Mouse (Mus musculus): Measurements from ENCODE around the gene Plcb2. TPM values are rescaled to one million over a fixed set of nuclear protein-coding genes. Genes with fewer than 3 reads are reported as not detected.

The Plcb2 gene
- total RNA-seq (2021), result under 1 TPM; 0.11 to 0.43 TPM
- long read RNA-seq, experiment 1, result 0 reads
- long read RNA-seq, experiment 2, result 0 reads

DNA sequence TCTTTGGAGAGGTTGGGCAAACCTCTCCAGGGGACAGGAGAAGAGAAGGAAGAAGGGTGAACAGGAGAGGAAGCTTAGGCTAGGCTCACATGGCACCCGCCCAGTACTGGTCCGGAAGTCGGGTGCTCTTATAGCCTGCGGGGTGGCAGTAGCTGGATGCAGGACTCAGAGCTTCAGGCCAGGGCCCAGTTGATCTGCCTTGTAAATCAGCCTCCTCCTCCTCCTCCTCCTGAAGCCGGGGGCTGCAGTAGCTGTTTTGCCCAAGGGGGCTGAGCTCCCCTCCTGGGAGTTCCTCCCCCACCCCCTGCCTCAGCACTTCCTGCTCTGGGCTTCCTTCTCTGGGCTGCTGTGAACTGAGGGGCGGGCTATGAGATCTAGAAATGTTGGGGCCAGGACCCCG lies at the start of gene Plcb2:
Gene Plcb2, minus strand, starts transcription at position 102 of the 400 bp plus-strand sequence.
- peak within 1 kb of the TSS; percentile 13; the same call in 1 of the 2 replicates for H3K4me3 ChIP-seq
- H3K27ac ChIP-seq, result no peak within 1 kb of the TSS
- intact Hi-C loops (cut with DNase I), result no loop called here
- TF ChIP-seq CTCF (IDR thresholded peaks at IDR 0.05), result no peak
- DNase-seq, result peak; percentile 19

DNA sequence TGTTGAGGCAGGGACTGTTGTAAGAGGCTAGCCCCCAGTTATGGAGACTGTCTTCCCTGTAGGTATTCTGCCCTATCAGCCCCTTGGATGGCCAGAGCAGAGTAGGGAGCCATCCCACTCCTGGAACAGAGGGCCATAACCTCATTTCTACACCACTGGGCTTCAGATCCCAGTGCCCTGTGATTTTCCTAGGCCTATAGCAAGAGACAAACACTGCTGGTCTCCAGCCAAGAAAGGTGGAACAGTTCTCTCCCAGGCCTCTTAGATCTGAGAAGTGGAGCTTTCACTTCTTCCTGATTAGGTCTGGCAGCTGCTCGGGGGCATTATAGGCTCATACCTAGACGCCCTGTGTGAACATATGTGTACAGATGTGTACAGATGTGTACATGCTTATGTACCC lies 48.1 kb upstream of the Plcb2 start:
- no peak overlapping the region for H3K4me3 ChIP-seq
- no peak for DNase-seq
- intact Hi-C loops (cut with DNase I), result no loop called here
- no peak for TF ChIP-seq CTCF (IDR thresholded peaks at IDR 0.05)
- peak overlapping the region; percentile 25; the same call in 1 of the 2 replicates for H3K27ac ChIP-seq

DNA sequence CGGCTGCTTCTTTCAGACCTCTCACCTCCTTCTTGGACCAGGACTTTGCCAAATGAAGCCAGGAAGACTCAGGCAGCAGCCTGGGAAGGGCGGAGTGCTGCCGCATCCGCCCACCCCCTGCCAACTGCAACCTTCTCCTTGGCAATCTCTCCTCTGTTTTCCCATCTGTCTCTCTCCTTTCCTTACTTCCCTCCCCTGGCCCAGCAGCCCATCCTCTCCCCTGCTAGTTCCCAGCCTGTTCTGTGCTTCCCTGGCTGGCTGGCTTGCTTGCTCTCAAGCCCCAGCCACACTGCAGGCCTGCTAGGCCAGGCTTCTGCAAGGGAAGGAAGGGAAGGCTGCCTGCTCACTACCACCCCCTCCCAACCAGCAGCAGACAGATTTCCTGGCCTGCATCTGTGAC lies 47.6 kb upstream of the Plcb2 start:
- Histone ChIP-seq H3K27ac (no peak overlapping the region; the same call in 1 of the 2 replicates), H3K4me3 (no peak overlapping the region)
- DNase-seq, result no peak
- intact Hi-C loops (cut with DNase I), result no loop called here
- TF ChIP-seq CTCF (IDR thresholded peaks at IDR 0.05), result no peak

DNA sequence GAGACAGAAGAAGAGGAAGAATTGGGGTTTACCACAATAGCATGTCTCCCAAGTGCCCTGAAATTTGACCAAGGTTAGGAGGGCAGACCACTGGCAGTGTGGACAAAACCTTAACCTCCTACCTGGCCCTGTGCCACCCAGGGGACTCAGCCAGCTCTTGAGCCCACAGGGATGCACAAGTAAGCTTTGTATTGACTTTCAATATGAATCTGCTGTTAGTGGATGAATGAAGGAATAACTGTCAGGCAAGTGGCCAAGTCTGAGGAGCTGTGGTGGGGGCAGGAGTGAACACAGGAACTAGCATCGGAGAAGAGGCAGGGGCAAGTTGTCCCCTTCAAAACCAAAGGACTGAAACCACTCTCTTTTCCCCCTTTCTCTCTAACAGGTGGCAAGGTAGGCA lies 47.2 kb upstream of the Plcb2 start:
- intact Hi-C loops (cut with DNase I), result no loop called here
- Histone ChIP-seq H3K27ac (no peak overlapping the region), H3K4me3 (no peak overlapping the region)
- TF ChIP-seq CTCF (IDR thresholded peaks at IDR 0.05), result no peak
- DNase-seq, result no peak

DNA sequence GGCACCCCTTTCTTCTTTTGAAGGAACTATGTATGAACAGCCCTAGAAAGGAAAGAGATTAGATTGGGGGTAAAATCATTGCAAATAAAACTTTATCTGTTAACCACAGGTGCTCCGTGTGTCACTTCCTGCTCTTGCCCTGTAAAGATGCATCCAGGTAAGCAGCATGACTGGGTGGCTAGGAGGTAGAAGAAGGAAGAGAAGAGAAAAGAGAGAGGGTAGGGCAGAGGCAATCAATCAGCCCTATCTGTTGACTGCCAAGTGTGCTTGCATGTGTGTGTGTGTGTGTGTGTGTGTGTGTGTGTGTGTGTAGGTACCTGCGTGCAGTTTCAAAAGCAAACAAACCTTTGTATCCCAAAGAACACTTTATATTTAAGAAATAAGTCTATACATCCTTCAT lies 46.3 kb upstream of the Plcb2 start:
- Histone ChIP-seq H3K27ac (no peak overlapping the region), H3K4me3 (no peak overlapping the region)
- intact Hi-C loops (cut with DNase I), result no loop called here
- TF ChIP-seq CTCF (IDR thresholded peaks at IDR 0.05), result no peak
- no peak for DNase-seq

DNA sequence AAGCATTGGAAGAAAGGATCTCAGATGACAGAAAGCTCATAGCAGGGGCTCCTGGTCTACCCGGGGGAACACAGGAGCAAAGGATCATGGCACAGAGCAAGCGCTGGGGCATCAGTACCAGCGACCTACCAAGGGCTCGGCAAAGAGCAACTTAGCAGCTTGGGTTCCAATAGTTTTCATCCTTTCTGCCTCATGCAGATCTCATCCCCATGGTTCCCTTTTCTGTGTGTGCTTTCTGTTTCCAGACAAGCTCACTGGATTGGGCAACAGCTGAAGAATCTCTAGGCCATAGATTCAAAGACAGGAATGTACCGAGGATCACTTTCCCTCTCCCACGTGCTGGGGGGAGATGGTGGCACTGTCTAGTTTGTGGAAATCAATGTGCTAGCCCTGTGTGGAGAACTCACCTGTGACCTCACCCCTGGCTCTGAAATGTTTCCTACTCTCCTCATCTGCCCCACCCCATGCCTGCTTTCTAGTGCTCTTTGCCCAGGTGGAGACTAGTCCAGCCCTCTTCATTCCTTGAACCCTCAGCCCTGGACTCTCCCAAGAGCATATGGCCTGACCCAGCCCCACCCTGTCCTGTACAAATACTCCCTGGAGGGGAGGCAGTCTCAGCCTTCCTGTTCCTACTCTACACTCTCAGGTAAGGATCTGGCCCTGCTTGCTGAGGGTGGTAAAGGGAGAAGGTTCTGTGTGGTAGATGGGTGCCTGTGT lies 44.1 kb upstream of the Plcb2 start, which contains the start of gene Phgr1:
Gene Phgr1, plus strand, starts transcription at position 612 of the 717 bp plus-strand sequence.
- Histone ChIP-seq H3K4me3 (no peak within 1 kb of the TSS), H3K27ac (no peak within 1 kb of the TSS)
- intact Hi-C loops (cut with DNase I), result no loop called here
- no peak for DNase-seq
- no peak for TF ChIP-seq CTCF (IDR thresholded peaks at IDR 0.05)

DNA sequence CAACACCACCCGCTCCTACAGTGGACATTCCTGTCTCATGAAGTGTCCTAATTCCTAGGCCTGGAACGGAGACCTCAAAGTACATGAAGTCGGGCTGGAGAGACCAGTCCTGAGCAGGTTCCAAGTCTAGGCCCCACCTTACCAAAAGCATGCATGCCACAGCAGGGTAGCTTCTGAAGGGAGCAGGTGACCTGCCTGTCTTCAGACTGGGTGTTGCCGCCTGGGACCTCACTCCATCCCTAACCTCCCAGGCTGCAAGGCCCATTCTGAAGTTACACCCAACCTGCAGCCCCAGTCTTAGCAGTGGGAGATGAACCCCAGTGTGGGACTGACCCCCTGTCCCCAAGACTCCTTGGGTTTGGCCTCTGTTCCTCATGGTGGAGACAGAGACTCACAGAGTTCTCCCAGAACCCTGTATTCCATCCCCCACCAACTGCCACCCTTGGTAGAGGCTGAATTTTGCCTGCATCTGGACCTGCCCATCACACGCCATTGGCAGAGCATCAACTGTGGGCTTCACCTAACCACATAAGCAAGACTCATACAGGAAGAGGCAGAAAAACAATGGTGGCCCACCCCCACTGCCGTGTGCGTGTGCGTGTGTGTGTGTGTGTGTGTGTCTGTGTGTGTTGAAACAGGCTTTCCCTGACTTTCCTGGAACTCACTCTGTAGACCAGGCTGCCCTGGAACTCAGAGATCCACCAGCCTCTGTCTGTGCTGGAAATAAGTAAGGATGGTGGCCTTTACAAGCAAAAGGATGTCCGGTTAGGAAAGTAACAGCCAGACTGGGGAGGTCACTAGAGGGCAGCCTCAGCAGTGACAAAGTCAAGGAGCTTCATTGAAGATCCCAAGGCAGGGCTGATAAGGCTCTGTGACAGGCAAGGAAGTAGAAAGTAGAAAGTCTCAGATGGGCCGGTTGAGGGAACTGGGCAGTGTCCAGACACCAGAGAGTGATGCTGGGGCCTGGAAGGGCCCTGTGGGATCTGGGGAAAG lies 38.1 kb upstream of the Plcb2 start:
- DNase-seq, result no peak
- peak; percentile 11; the same call in 1 of the 2 replicates for TF ChIP-seq CTCF (IDR thresholded peaks at IDR 0.05)
- intact Hi-C loops (cut with DNase I), result loop anchor here (10.0 kb wide), 1 partner anchor 208 kb away; no protein-coding TSS in a partner anchor
- Histone ChIP-seq H3K27ac (no peak overlapping the region), H3K4me3 (no peak overlapping the region)

DNA sequence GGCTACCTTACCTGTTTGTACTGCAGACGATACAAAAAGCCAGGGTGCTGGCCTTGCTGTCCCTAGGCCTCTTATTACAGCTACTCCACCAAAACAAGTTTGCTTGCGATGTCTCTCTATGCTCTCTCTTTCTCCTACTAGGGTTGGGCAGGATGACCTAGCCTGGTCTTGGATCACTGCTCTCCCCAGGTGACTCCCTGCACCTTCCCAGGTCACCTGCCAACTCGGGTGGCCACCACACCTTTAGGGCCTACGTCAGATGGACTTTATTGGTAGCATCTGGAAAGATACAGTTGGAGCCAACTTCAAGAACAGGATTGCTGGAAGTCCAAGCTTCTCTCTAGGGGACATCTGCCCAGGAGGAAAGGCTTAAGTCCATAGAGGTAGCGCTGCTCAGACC lies 36.6 kb upstream of the Plcb2 start:
- no peak for DNase-seq
- Histone ChIP-seq H3K4me3 (no peak overlapping the region), H3K27ac (no peak overlapping the region)
- TF ChIP-seq CTCF (IDR thresholded peaks at IDR 0.05), result no peak
- intact Hi-C loops (cut with DNase I), result loop anchor here (2.0 to 10.0 kb wide), 2 partner anchors 118 to 210 kb away; no protein-coding TSS in a partner anchor

DNA sequence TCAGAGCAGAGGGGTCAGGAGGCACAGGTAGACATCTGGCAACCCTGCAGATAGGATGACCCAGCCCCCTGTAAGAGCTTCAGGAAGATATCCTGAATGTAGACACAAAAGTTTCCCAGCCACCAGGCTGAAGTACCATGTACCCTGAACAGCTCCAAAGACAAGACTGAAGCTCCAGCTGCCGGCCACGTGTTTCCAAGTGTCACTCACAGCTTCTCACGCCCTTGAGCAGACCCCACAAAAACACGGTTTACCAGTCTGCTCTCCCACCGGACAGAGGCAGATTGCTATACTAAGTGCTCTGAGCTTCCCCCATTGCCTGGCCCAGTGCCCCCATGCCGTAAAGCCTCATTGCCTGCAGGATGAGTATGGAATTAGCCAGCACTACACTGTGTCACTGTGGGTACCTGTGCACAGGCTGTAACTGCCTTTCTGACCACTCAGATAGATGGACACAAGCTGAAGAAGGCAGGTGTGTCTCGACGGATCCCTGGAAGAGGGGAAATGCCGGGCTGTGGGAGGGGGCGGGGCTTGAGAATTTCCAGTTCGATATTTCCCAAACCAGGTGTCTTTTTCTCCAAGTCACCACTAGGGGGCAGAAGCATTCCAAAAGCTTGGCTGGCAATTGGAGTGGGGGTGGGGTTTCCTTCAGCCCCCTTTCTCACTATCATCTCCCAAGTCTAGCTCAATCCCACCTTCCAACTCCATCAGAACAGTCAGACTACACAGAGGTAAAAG lies 36.0 kb upstream of the Plcb2 start:
- peak; percentile 56 for DNase-seq

DNA sequence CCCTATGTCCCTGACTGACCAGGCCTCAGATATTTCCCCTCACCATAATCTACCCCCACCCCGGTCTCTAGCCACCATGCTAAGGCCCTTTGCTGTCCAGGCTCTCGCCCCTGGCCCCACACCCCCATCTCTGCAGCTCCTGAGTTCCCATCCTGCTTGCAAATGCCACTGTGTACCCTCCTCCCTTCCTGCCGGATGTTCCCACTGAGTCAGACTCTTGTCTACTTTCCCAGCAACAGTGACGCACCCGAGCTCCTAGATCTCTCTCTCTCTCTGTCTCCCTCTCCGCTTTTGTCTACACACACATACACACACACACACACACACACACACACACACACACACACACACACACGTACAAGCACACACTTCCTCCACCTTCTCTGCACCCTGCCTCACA lies 35.2 kb upstream of the Plcb2 start:
- Histone ChIP-seq H3K4me3 (peak overlapping the region; percentile 70; the same call in 1 of the 2 replicates), H3K27ac (peak overlapping the region; percentile 93)
- intact Hi-C loops (cut with DNase I), result loop anchor here (10.0 kb wide), 1 partner anchor 211 kb away; no protein-coding TSS in a partner anchor
- peak; percentile 37 for DNase-seq
- TF ChIP-seq CTCF (IDR thresholded peaks at IDR 0.05), result no peak

More for the DNA sequence above, 36.0 kb upstream of the Plcb2 start:
- intact Hi-C loops (cut with DNase I), result loop anchor here (2.0 to 10.0 kb wide), 2 partner anchors 119 to 211 kb away; no protein-coding TSS in a partner anchor
- peak overlapping the region; percentile 45; the same call in 1 of the 2 replicates for H3K4me3 ChIP-seq
- peak overlapping the region; percentile 63 for H3K27ac ChIP-seq
- TF ChIP-seq CTCF (IDR thresholded peaks at IDR 0.05), result peak; percentile 71

DNA sequence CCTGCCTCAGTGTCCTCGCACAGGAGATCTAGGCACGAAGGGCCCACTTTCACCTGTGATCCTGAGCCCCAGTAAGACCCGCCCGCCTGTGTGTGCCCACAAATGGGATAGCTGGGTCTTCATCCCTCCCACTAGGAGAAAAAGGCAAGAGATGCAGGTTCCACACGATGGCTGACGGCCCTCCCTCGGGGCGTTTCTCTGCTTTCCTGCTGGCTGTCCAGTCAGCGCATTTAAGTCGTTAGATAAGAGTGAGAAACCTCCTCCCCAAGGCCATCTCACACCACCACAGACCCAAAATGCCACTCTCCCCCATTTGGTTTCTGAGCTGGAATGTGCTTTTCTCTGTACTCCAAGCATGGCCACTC lies 34.5 kb upstream of the Plcb2 start:
- intact Hi-C loops (cut with DNase I), result loop anchor here (1.0 to 10.0 kb wide), 2 partner anchors 19 to 212 kb away; no protein-coding TSS in a partner anchor
- DNase-seq, result no peak
- Histone ChIP-seq H3K4me3 (peak overlapping the region; percentile 70), H3K27ac (peak overlapping the region; percentile 93)
- TF ChIP-seq CTCF (IDR thresholded peaks at IDR 0.05), result no peak

All from gastrocnemius, adult 2 months (tissue).